Mouse (Mus musculus) mature B cell (primary cell): ENCODE data around the gene Glis3.

Source experiments
- in situ Hi-C: fragments of 300-500 bp; cut with MboI; formaldehyde crosslinking; loops from 2 replicates; pipeline ENCODE4 v1.14.3; 2019

Glis3 gene

GRCm38 (mm10) chr19:28382168-28382911, 297.5 kb downstream of the Glis3 start:
- in situ Hi-C loops: no loop called here

- in situ Hi-C loops: no loop called here
Observed at GRCm38 (mm10) chr19:28381441-28381840, 298.4 kb downstream of the Glis3 start.

- in situ Hi-C loops: no loop called here
Observed at GRCm38 (mm10) chr19:28380691-28381262, 299.1 kb downstream of the Glis3 start.

GRCm38 (mm10) chr19:28377788-28378295, 302.0 kb downstream of the Glis3 start:
- in situ Hi-C loops: no loop called here

- in situ Hi-C loops: no loop called here
Observed at GRCm38 (mm10) chr19:28376401-28376800, 303.5 kb downstream of the Glis3 start.

GRCm38 (mm10) chr19:28375746-28376145, 304.1 kb downstream of the Glis3 start:
- in situ Hi-C loops: no loop called here

GRCm38 (mm10) chr19:28374524-28374923, 305.4 kb downstream of the Glis3 start:
- in situ Hi-C loops: no loop called here

- in situ Hi-C loops: no loop called here
Observed at GRCm38 (mm10) chr19:28368215-28368614, 311.7 kb downstream of the Glis3 start.

GRCm38 (mm10) chr19:28367274-28367673, 312.6 kb downstream of the Glis3 start:
- in situ Hi-C loops: no loop called here

GRCm38 (mm10) chr19:28366766-28367165, 313.1 kb downstream of the Glis3 start:
- in situ Hi-C loops: no loop called here

GRCm38 (mm10) chr19:28365897-28366296, 314.0 kb downstream of the Glis3 start:
- in situ Hi-C loops: no loop called here

- in situ Hi-C loops: no loop called here
Observed at GRCm38 (mm10) chr19:28360884-28361283, 319.0 kb downstream of the Glis3 start.

GRCm38 (mm10) chr19:28357595-28357994, 322.3 kb downstream of the Glis3 start:
- in situ Hi-C loops: no loop called here

GRCm38 (mm10) chr19:28351068-28352066, 328.5 kb downstream of the Glis3 start:
- in situ Hi-C loops: no loop called here

- in situ Hi-C loops: no loop called here
Observed at GRCm38 (mm10) chr19:28347080-28347825, 332.6 kb downstream of the Glis3 start.

- in situ Hi-C loops: no loop called here
Observed at GRCm38 (mm10) chr19:28343640-28344039, 336.2 kb downstream of the Glis3 start.

GRCm38 (mm10) chr19:28337574-28337973, 342.3 kb downstream of the Glis3 start:
- in situ Hi-C loops: no loop called here

- in situ Hi-C loops: no loop called here
Observed at GRCm38 (mm10) chr19:28336651-28337510, 343.0 kb downstream of the Glis3 start.

- in situ Hi-C loops: no loop called here
Observed at GRCm38 (mm10) chr19:28335890-28336289, 344.0 kb downstream of the Glis3 start.

GRCm38 (mm10) chr19:28333007-28333766, 346.7 kb downstream of the Glis3 start:
- in situ Hi-C loops: no loop called here
